8 mouse cellular contexts compared by ENCODE assay signal in genomic region chr4:59096393-59096792, GRCm38 (mm10). TPM values are rescaled to one million over a fixed set of nuclear protein-coding genes. Genes with fewer than 3 reads are reported as not detected.
DNase-seq lines count a peak whose midpoint lies in the region; ATAC-seq lines count a peak whose summit lies in the region.

No protein-coding gene starts in this region.

- H3K4me1 ChIP-seq in midbrain, embryonic 15.5 days, result no peaks in the 10 kb centered on the region

- peak; percentile 95 for ATAC-seq in midbrain, embryonic 15.5 days (replicated peaks)

- no peak overlapping the region for H3K27ac ChIP-seq in midbrain, embryonic 15.5 days

- no peaks in the 10 kb centered on the region for H3K36me3 ChIP-seq in midbrain, embryonic 15.5 days (replicated peaks)

- H3K9me3 ChIP-seq in midbrain, embryonic 15.5 days, result no peaks in the 10 kb centered on the region

- no peak overlapping the region for H3K4me2 ChIP-seq in midbrain, embryonic 15.5 days

- no peak overlapping the region for H3K9ac ChIP-seq in midbrain, embryonic 15.5 days

- no peaks in the 10 kb centered on the region for H3K27me3 ChIP-seq in midbrain, embryonic 15.5 days (replicated peaks)

- DNase-seq in 3134 (ENCODE audit: extremely low read depth, insufficient read length, low spot score), result peak; percentile 49
- peak; percentile 78 for DNase-seq in adrenal gland, adult 2 months
- peak; percentile 87 for DNase-seq in embryo, embryonic 11 days
- peak; percentile 30 for DNase-seq in gastrocnemius, postnatal 25 days
- peak; percentile 45 for DNase-seq in kidney, adult 11 months
- DNase-seq in left cerebral cortex, postnatal 25 days (ENCODE audit: low spot score in 2 of 2), result peak; percentile 80 to 89
- peak; percentile 42 to 64 for DNase-seq in spleen, postnatal 10 days (ENCODE audit: low spot score in 2 of 2)

- intact Hi-C loops in left cerebral cortex, postnatal 25 days (cut with DNase I), result loop anchor here (1.0 to 10.0 kb wide), 4 partner anchors 91 to 471 kb away; no protein-coding TSS in a partner anchor

- no peak overlapping the region for H3K4me3 ChIP-seq in midbrain, embryonic 15.5 days

RNA-seq across cellular contexts. Expression of gene AI481877, which starts 42.4 kb away (rescaled TPM):
- total RNA-seq in adrenal gland, adult 2 months (2021), result not detected
- polyA plus RNA-seq in adrenal gland, adult 2 months (2012; rRNA removed), result not detected in 2 replicates
- total RNA-seq in gastrocnemius, postnatal 25 days (2021), result not detected
- not detected for total RNA-seq in left cerebral cortex, postnatal 25 days (2021)
- polyA plus RNA-seq in midbrain, embryonic 15.5 days (2015; fragmentation: Nextera tagmentation; extraction: Ambion mirVana), result 0.04 TPM in 2 replicates

Comparison
In these comparisons a context has a peak if more than half of its experiments do, and no peak if none do; other contexts are left out.
1. DNase-seq: peak in every context shown above with its lines; median percentile 87 in embryo, embryonic 11 days; 84 in left cerebral cortex, postnatal 25 days; 78 in adrenal gland, adult 2 months; 53 in spleen, postnatal 10 days; 49 in 3134; 45 in kidney, adult 11 months; 30 in gastrocnemius, postnatal 25 days.